Mouse (Mus musculus): Measurements from ENCODE around the gene Prkcg. TPM values are rescaled to one million over a fixed set of nuclear protein-coding genes. Genes with fewer than 3 reads are reported as not detected.
"Not testable (repeated sequence)": the region's sequence is repeated elsewhere in the genome, so short reads cannot be mapped to it uniquely, and the experiment has no call there.

The Prkcg gene
- polyA plus RNA-seq, 1 experiment = not detected

DNA sequence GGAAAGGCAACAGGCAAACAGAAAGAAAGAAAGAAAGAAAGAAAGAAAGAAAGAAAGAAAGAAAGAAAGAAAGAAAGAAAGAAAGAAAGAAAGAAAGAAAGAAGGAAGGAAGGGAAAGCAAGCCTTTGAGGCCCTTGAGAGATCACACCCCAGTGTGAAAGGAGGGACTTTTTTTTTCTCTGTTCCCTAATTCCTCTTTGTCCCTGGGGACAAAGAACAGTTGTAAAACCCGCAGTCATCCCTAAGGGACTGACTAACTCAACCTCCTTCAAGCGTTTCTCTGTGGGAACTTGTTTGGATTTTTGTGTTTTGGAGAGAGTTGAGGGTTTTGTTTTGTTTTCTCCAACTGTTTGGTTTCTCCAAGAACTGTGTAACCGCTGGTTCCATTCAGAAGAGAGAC lies 20.7 kb upstream of the Prkcg start:
- Histone ChIP-seq H3K27ac (ENCODE audit: insufficient read depth, low read depth, low read length) (no peak overlapping the region), H3K4me1 (ENCODE audit: control insufficient read depth, insufficient read depth, low read length) (no peaks in the 10 kb centered on the region), H3K4me3 (ENCODE audit: insufficient read depth, low read depth, low read length) (no peak overlapping the region)
- TF ChIP-seq CTCF (IDR thresholded peaks at IDR 0.05; ENCODE audit: insufficient read depth, low read depth, low read length) = no peak
- TF ChIP-seq POLR2A (IDR thresholded peaks at IDR 0.05; ENCODE audit: insufficient read depth, low read depth, low read length) = no peak
- 19% methylated on average over 3 of the region's 3 CpGs for WGBS

GRCm38 (mm10) chr7:3272206-3272605 lies 16.8 kb upstream of the Prkcg start:
- H3K27ac ChIP-seq (ENCODE audit: insufficient read depth, low read depth, low read length) = no peak overlapping the region
- TF ChIP-seq POLR2A (IDR thresholded peaks at IDR 0.05; ENCODE audit: insufficient read depth, low read depth, low read length) (no peak), CTCF (IDR thresholded peaks at IDR 0.05; ENCODE audit: insufficient read depth, low read depth, low read length) (no peak)
- H3K4me1 ChIP-seq (ENCODE audit: control insufficient read depth, insufficient read depth, low read length) = no peaks in the 10 kb centered on the region
- H3K4me3 ChIP-seq (ENCODE audit: insufficient read depth, low read depth, low read length) = no peak overlapping the region
- 91% methylated on average over 9 of the region's 9 CpGs for WGBS

GRCm38 (mm10) chr7:3275455-3276170 lies 13.4 kb upstream of the Prkcg start:
- H3K4me3 ChIP-seq (ENCODE audit: insufficient read depth, low read depth, low read length) = no peak overlapping the region
- H3K4me1 ChIP-seq (ENCODE audit: control insufficient read depth, insufficient read depth, low read length) = no peaks in the 10 kb centered on the region
- WGBS = 85% methylated on average over 6 of the region's 6 CpGs
- TF ChIP-seq POLR2A (IDR thresholded peaks at IDR 0.05; ENCODE audit: insufficient read depth, low read depth, low read length) = no peak
- TF ChIP-seq CTCF (IDR thresholded peaks at IDR 0.05; ENCODE audit: insufficient read depth, low read depth, low read length) = no peak
- H3K27ac ChIP-seq (ENCODE audit: insufficient read depth, low read depth, low read length) = no peak overlapping the region

- H3K4me3 ChIP-seq (ENCODE audit: insufficient read depth, low read depth, low read length); H3K27ac ChIP-seq (ENCODE audit: insufficient read depth, low read depth, low read length); H3K4me1 ChIP-seq (ENCODE audit: control insufficient read depth, insufficient read depth, low read length): not testable (repeated sequence)
- WGBS = 64% methylated on average over 4 of the region's 4 CpGs
These were observed 12.2 kb upstream of the Prkcg start for GRCm38 (mm10) chr7:3276781-3277180.

DNA sequence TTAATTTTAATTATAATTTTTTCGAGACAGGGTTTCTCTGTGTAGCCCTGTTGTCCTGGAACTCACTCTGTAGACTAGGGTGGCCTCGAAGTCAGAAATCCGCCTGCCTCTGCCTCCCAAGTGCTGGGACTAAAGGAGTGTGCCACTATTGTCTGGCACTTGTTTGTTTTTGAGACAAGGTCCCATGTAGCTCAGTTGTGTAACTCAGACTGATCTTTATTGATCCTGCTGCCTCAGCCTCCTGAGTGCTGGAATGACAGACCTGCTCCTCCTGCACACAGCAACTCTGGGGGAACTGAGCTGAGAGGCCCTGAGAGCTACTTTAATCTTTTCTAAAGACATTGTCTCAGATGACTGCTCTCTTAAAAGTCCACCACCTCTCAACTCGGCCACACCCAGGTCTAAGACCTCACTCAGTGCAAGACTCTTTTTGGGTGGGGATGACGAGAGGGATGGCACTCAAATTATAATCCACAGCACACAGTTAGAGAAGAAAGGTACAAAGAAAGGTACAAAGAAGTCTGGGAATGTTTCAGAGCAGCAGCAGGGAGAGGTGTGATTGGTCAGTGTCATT lies 8.8 kb upstream of the Prkcg start:
- H3K27ac ChIP-seq (ENCODE audit: insufficient read depth, low read depth, low read length) = no peak overlapping the region
- H3K4me3 ChIP-seq (ENCODE audit: insufficient read depth, low read depth, low read length) = no peak overlapping the region
- TF ChIP-seq CTCF (IDR thresholded peaks at IDR 0.05; ENCODE audit: insufficient read depth, low read depth, low read length) (no peak), POLR2A (IDR thresholded peaks at IDR 0.05; ENCODE audit: insufficient read depth, low read depth, low read length) (no peak)
- 76% methylated on average over 5 of the region's 5 CpGs for WGBS
- H3K4me1 ChIP-seq (ENCODE audit: control insufficient read depth, insufficient read depth, low read length) = no peaks in the 10 kb centered on the region

DNA sequence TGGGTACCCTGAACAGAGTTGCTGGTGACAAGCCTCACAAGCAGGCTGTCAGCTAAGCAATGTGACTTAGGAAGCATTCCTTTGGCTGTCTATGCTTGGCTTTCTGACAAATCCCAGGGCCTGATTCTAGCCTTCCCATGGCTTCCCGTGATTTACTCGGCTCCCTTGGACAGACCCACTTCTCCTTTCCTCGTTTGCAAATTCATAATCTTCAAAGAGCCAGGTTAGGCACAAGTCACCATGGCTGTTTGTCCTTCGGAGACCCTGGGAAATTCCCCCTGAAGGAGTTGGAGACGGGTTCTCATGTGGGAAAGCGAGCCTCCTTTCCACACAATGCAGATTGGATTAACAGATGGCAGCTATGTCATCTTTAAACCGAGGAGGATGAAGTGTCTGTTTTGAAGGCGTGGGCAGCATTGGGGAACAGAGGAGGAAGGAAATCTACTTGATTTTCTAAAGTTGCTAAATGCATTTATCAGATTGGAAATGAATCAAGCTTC lies 8.3 kb upstream of the Prkcg start:
- no peak overlapping the region for H3K27ac ChIP-seq (ENCODE audit: insufficient read depth, low read depth, low read length)
- WGBS = 52% methylated on average over 8 of the region's 8 CpGs
- TF ChIP-seq CTCF (IDR thresholded peaks at IDR 0.05; ENCODE audit: insufficient read depth, low read depth, low read length) (no peak), POLR2A (IDR thresholded peaks at IDR 0.05; ENCODE audit: insufficient read depth, low read depth, low read length) (no peak)
- H3K4me3 ChIP-seq (ENCODE audit: insufficient read depth, low read depth, low read length) = no peak overlapping the region
- H3K4me1 ChIP-seq (ENCODE audit: control insufficient read depth, insufficient read depth, low read length) = no peaks in the 10 kb centered on the region

- 88% methylated on average over 6 of the region's 6 CpGs for WGBS
- Histone ChIP-seq H3K4me3 (ENCODE audit: insufficient read depth, low read depth, low read length) (no peak overlapping the region), H3K4me1 (ENCODE audit: control insufficient read depth, insufficient read depth, low read length) (no peaks in the 10 kb centered on the region), H3K27ac (ENCODE audit: insufficient read depth, low read depth, low read length) (no peak overlapping the region)
- TF ChIP-seq CTCF (IDR thresholded peaks at IDR 0.05; ENCODE audit: insufficient read depth, low read depth, low read length) (no peak), POLR2A (IDR thresholded peaks at IDR 0.05; ENCODE audit: insufficient read depth, low read depth, low read length) (no peak)
These were observed 7.2 kb upstream of the Prkcg start for GRCm38 (mm10) chr7:3281741-3282140.

- 92% methylated on average over 11 of the region's 11 CpGs for WGBS
- Histone ChIP-seq H3K4me1 (ENCODE audit: control insufficient read depth, insufficient read depth, low read length) (no peaks in the 10 kb centered on the region), H3K4me3 (ENCODE audit: insufficient read depth, low read depth, low read length) (no peak overlapping the region), H3K27ac (ENCODE audit: insufficient read depth, low read depth, low read length) (no peak overlapping the region)
- TF ChIP-seq CTCF (IDR thresholded peaks at IDR 0.05; ENCODE audit: insufficient read depth, low read depth, low read length) (no peak), POLR2A (IDR thresholded peaks at IDR 0.05; ENCODE audit: insufficient read depth, low read depth, low read length) (no peak)
These were observed 5.7 kb upstream of the Prkcg start for GRCm38 (mm10) chr7:3283081-3283875.

- Histone ChIP-seq H3K27ac (ENCODE audit: insufficient read depth, low read depth, low read length) (no peak overlapping the region), H3K4me1 (ENCODE audit: control insufficient read depth, insufficient read depth, low read length) (peaks cover 2% of the 10 kb centered on the region; the same call in 1 of the 2 replicates), H3K4me3 (ENCODE audit: insufficient read depth, low read depth, low read length) (no peak overlapping the region)
- TF ChIP-seq POLR2A (IDR thresholded peaks at IDR 0.05; ENCODE audit: insufficient read depth, low read depth, low read length) = no peak
- 90% methylated on average over 10 of the region's 10 CpGs for WGBS
These were observed 4.4 kb upstream of the Prkcg start for GRCm38 (mm10) chr7:3284604-3285003.
